Mouse (Mus musculus) spleen, adult 2 months (tissue): ENCODE measurements at regions not wholly inside any gene's neighbourhood (a gene's known extent, or its start where the extent isn't known, plus 50 kb on each side); places are given as distances from the start of the nearest gene placed in this dataset.

ENCODE experiments used
- CTCF ChIP-seq: fragments of 200-500 bp; IDR thresholded peaks from 2 replicates; pipeline ENCODE4 v1.5.1; 2011; ENCODE audit warnings: mild to moderate bottlenecking, inconsistent platforms; ENCODE audit not compliant: insufficient read depth, insufficient read length, insufficient replicate concordance; ENCODE audit errors: extremely low read depth
- POLR2A ChIP-seq: fragments of 200-500 bp; IDR thresholded peaks from 2 replicates; pipeline ENCODE4 v1.6.1; 2011; ENCODE audit warnings: low read depth, low read length, inconsistent platforms

DNA sequence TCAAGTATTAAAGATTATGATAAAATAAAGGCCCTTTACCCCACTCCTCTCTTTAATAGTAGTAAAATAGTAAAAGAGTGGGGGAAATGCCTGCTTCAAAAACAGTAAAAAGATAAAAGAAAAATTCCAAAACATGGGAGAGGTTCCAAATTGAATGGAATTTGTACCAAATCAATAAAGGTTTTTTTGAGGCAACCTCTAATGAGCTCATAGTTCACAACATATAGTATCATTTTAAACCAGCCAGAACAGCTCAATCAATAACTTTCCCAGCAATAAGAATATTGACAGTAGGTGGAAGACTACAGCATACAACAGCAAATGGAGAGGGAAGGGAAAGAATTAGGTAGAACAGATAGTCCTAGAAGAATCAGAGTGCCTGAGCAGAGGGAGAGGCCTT is 224.1 kb downstream of the Antxr2 start:
- TF ChIP-seq CTCF: no peak
- no peak for TF ChIP-seq POLR2A
